Mouse (Mus musculus) brain, embryonic 14.5 days (tissue): ENCODE results near the gene Plekha7.

ENCODE experiments used
- CTCF ChIP-seq: fragments of 200-500 bp; IDR thresholded peaks from 2 replicates; pipeline ENCODE4 v1.5.1; 2012; ENCODE audit warnings: inconsistent platforms, mild to moderate bottlenecking, moderate library complexity, borderline replicate concordance; ENCODE audit not compliant: insufficient read depth, insufficient read length; ENCODE audit errors: extremely low read depth
- POLR2A ChIP-seq: fragments of 200-500 bp; IDR thresholded peaks from 2 replicates; pipeline ENCODE4 v1.6.1; 2012; ENCODE audit warnings: mild to moderate bottlenecking, inconsistent platforms, borderline replicate concordance; ENCODE audit not compliant: poor library complexity, insufficient read depth, insufficient read length, severe bottlenecking; ENCODE audit errors: extremely low read depth

- TF ChIP-seq POLR2A, result no peak
- TF ChIP-seq CTCF, result no peak
Measured at GRCm38 (mm10) chr7:116124057-116124456, 184.1 kb downstream of the Plekha7 start.
